Mouse (Mus musculus): ENCODE results near the gene Amer1. TPM values are rescaled to one million over a fixed set of nuclear protein-coding genes. Genes with fewer than 3 reads are reported as not detected.

The Amer1 gene
- 7.4 and 8.5 TPM in 2 replicates for polyA plus RNA-seq (2015; fragmentation: Nextera tagmentation; extraction: Ambion mirVana)

GRCm38 (mm10) chrX:95444776-95445111 lies at the start of gene Amer1:
Gene Amer1 (minus strand): TSS chrX:95444872.
- ATAC-seq: peak; percentile 96
- Histone ChIP-seq H3K27ac (ENCODE audit: low read length) (peak within 1 kb of the TSS; percentile 90), H3K9me3 (ENCODE audit: control insufficient read depth, low read length) (no peaks in the 10 kb centered on the region), H3K36me3 (ENCODE audit: control insufficient read depth, insufficient read depth, low read length) (no peaks in the 10 kb centered on the region), H3K9ac (ENCODE audit: low read depth, low read length) (peak within 1 kb of the TSS; percentile 65), H3K4me3 (ENCODE audit: low read length) (peak within 1 kb of the TSS; percentile 59), H3K4me2 (ENCODE audit: low read depth, low read length) (peak within 1 kb of the TSS; percentile 67), H3K27me3 (replicated peaks; ENCODE audit: control insufficient read depth, insufficient read depth, low read length) (no peaks in the 10 kb centered on the region), H3K4me1 (ENCODE audit: control insufficient read depth, insufficient read depth, low read length) (no peaks in the 10 kb centered on the region; the same call in 1 of the 2 replicates)
- WGBS: 15% methylated on average over 19 of the region's 19 CpGs

- ATAC-seq: no peak
- H3K9me3 ChIP-seq (ENCODE audit: control insufficient read depth, low read length): no peaks in the 10 kb centered on the region
- no peaks in the 10 kb centered on the region for H3K27me3 ChIP-seq (replicated peaks; ENCODE audit: control insufficient read depth, insufficient read depth, low read length)
- 71% methylated on average over 3 of the region's 3 CpGs for WGBS
- no peak overlapping the region for H3K9ac ChIP-seq (ENCODE audit: low read depth, low read length)
- H3K4me2 ChIP-seq (ENCODE audit: low read depth, low read length): no peak overlapping the region
- no peaks in the 10 kb centered on the region for H3K36me3 ChIP-seq (ENCODE audit: control insufficient read depth, insufficient read depth, low read length)
- H3K4me1 ChIP-seq (ENCODE audit: control insufficient read depth, insufficient read depth, low read length): no peaks in the 10 kb centered on the region
- H3K4me3 ChIP-seq (ENCODE audit: low read length): no peak overlapping the region
- H3K27ac ChIP-seq (ENCODE audit: low read length): no peak overlapping the region
Observed at GRCm38 (mm10) chrX:95457166-95457565, 12.5 kb upstream of the Amer1 start.

- Histone ChIP-seq H3K4me1 (ENCODE audit: control insufficient read depth, insufficient read depth, low read length) (no peaks in the 10 kb centered on the region; the same call in 1 of the 2 replicates), H3K4me2 (ENCODE audit: low read depth, low read length) (no peak overlapping the region), H3K27ac (ENCODE audit: low read length) (no peak overlapping the region), H3K9me3 (ENCODE audit: control insufficient read depth, low read length) (no peaks in the 10 kb centered on the region), H3K4me3 (ENCODE audit: low read length) (no peak overlapping the region), H3K27me3 (replicated peaks; ENCODE audit: control insufficient read depth, insufficient read depth, low read length) (no peaks in the 10 kb centered on the region), H3K36me3 (ENCODE audit: control insufficient read depth, insufficient read depth, low read length) (no peaks in the 10 kb centered on the region), H3K9ac (ENCODE audit: low read depth, low read length) (no peak overlapping the region)
- no peak for ATAC-seq
- 66% methylated on average over 2 of the region's 2 CpGs for WGBS
Observed at GRCm38 (mm10) chrX:95445866-95446265, 1.2 kb upstream of the Amer1 start.

- H3K27ac ChIP-seq (ENCODE audit: low read length): peak overlapping the region; percentile 84
- peak overlapping the region; percentile 59 for H3K4me3 ChIP-seq (ENCODE audit: low read length)
- ATAC-seq: peak; percentile 70
- H3K36me3 ChIP-seq (ENCODE audit: control insufficient read depth, insufficient read depth, low read length): no peaks in the 10 kb centered on the region
- no peaks in the 10 kb centered on the region; the same call in 1 of the 2 replicates for H3K4me1 ChIP-seq (ENCODE audit: control insufficient read depth, insufficient read depth, low read length)
- no peaks in the 10 kb centered on the region for H3K27me3 ChIP-seq (replicated peaks; ENCODE audit: control insufficient read depth, insufficient read depth, low read length)
- peak overlapping the region; percentile 67 for H3K4me2 ChIP-seq (ENCODE audit: low read depth, low read length)
- 27% methylated on average over 3 of the region's 3 CpGs for WGBS
- no peaks in the 10 kb centered on the region for H3K9me3 ChIP-seq (ENCODE audit: control insufficient read depth, low read length)
- H3K9ac ChIP-seq (ENCODE audit: low read depth, low read length): peak overlapping the region; percentile 37; the same call in 1 of the 2 replicates
Observed at GRCm38 (mm10) chrX:95445141-95445540, 469 bp upstream of the Amer1 start.

DNA sequence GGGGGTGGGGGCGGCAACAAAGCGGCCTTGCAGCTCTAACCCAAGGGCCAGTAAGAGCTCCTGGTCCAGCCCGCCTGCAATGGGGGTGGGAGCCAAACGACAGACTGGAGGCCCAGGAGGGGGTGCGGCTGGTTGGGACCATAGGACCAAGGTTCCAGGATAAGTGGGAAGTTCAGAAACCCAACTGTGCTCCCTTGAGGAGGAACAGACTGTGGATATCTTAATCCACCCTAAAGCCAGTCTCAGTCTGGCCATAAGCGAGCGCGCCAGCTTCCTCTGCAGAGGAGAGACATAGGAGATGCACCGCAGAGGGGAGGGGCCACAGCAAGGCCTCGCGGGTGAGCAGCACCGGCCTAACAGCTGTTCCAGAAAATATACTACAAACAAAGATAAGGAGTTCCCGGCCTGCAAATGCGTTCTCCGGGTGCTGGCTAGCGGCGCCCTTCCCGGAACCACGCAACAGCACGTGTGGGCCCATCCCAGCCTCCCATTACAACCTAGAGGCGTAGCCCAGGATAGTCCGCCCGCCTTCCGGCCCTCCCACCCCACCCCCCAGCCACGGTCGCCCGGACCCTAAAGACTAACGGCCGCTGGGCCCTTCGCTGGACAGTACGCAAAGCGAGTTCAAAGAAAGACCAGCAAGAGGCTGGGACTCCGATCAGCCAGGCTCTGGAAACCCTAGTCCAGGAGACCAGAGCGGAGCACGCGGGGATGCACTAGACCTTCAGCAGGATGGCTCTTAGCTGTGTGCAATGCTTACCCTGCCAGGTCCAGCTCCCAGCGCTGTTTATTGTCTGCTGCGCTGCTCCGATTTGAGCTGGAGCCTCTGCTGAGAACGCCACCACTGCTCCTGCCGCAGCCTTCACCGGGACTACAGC lies 535 bp downstream of the Amer1 start:
- no peaks in the 10 kb centered on the region for H3K27me3 ChIP-seq (replicated peaks; ENCODE audit: control insufficient read depth, insufficient read depth, low read length)
- H3K4me1 ChIP-seq (ENCODE audit: control insufficient read depth, insufficient read depth, low read length): no peaks in the 10 kb centered on the region; the same call in 1 of the 2 replicates
- ATAC-seq: peak; percentile 85
- no peaks in the 10 kb centered on the region for H3K9me3 ChIP-seq (ENCODE audit: control insufficient read depth, low read length)
- WGBS: 16% methylated on average over 42 of the region's 42 CpGs
- peak overlapping the region; percentile 67 for H3K4me2 ChIP-seq (ENCODE audit: low read depth, low read length)
- H3K4me3 ChIP-seq (ENCODE audit: low read length): peak overlapping the region; percentile 59
- no peaks in the 10 kb centered on the region for H3K36me3 ChIP-seq (ENCODE audit: control insufficient read depth, insufficient read depth, low read length)
- peak overlapping the region; percentile 65 for H3K9ac ChIP-seq (ENCODE audit: low read depth, low read length)
- H3K27ac ChIP-seq (ENCODE audit: low read length): peak overlapping the region; percentile 90

DNA sequence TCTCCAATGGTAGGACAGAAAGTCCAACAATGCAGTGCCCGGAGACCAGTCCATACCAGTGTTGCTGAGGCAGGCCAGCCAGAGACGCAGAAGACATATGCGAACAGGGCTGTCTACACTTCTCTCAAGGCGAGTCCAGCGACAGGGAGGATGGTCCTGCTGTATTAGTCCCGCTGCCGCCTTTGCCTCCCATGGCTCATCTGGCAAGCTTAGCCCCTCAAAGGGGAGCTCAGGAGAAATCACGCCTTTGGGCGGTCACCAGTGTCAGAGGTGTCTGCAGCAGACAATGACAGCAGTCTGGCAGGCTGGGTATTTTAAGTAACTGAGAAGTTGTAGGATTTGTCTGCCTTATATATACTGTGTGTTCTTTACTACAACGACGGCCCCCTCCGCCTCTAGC lies 1.3 kb downstream of the Amer1 start:
- ATAC-seq: no peak
- peak overlapping the region; percentile 59 for H3K4me3 ChIP-seq (ENCODE audit: low read length)
- no peaks in the 10 kb centered on the region for H3K27me3 ChIP-seq (replicated peaks; ENCODE audit: control insufficient read depth, insufficient read depth, low read length)
- peak overlapping the region; percentile 67 for H3K4me2 ChIP-seq (ENCODE audit: low read depth, low read length)
- H3K27ac ChIP-seq (ENCODE audit: low read length): peak overlapping the region; percentile 90
- 30% methylated on average over 12 of the region's 12 CpGs for WGBS
- H3K36me3 ChIP-seq (ENCODE audit: control insufficient read depth, insufficient read depth, low read length): no peaks in the 10 kb centered on the region
- no peaks in the 10 kb centered on the region for H3K9me3 ChIP-seq (ENCODE audit: control insufficient read depth, low read length)
- H3K4me1 ChIP-seq (ENCODE audit: control insufficient read depth, insufficient read depth, low read length): no peaks in the 10 kb centered on the region; the same call in 1 of the 2 replicates
- peak overlapping the region; percentile 65 for H3K9ac ChIP-seq (ENCODE audit: low read depth, low read length)

- Histone ChIP-seq H3K9me3 (ENCODE audit: control insufficient read depth, low read length) (no peaks in the 10 kb centered on the region), H3K27ac (ENCODE audit: low read length) (no peak overlapping the region), H3K36me3 (ENCODE audit: control insufficient read depth, insufficient read depth, low read length) (no peaks in the 10 kb centered on the region), H3K4me3 (ENCODE audit: low read length) (no peak overlapping the region), H3K27me3 (replicated peaks; ENCODE audit: control insufficient read depth, insufficient read depth, low read length) (no peaks in the 10 kb centered on the region), H3K9ac (ENCODE audit: low read depth, low read length) (no peak overlapping the region), H3K4me1 (ENCODE audit: control insufficient read depth, insufficient read depth, low read length) (no peaks in the 10 kb centered on the region; the same call in 1 of the 2 replicates), H3K4me2 (ENCODE audit: low read depth, low read length) (no peak overlapping the region)
- WGBS: 36% methylated on average over 1 of the region's 1 CpGs
- ATAC-seq: no peak
Observed at GRCm38 (mm10) chrX:95442261-95442660, 2.4 kb downstream of the Amer1 start.

DNA sequence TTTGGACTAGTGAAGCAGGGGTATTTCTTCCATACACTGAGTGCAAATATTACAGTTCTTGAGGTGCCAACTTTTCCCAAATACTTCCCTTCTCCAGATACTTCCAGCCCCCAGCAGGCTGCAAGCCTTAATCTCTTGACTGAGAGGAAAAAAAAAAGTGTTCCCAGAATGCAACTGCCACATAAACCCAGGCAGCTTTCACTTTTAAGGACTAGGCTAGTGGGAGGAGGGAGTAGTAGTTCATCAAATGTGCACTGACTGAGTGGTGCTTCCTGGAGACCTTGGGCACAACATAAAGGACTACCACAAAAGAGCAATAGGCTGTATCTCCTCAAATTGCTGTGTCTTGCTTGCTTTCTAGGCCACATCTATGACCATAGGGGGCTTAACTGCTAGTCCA lies 3.4 kb downstream of the Amer1 start:
- ATAC-seq: no peak
- no peak overlapping the region for H3K4me3 ChIP-seq (ENCODE audit: low read length)
- no peaks in the 10 kb centered on the region for H3K27me3 ChIP-seq (replicated peaks; ENCODE audit: control insufficient read depth, insufficient read depth, low read length)

DNA sequence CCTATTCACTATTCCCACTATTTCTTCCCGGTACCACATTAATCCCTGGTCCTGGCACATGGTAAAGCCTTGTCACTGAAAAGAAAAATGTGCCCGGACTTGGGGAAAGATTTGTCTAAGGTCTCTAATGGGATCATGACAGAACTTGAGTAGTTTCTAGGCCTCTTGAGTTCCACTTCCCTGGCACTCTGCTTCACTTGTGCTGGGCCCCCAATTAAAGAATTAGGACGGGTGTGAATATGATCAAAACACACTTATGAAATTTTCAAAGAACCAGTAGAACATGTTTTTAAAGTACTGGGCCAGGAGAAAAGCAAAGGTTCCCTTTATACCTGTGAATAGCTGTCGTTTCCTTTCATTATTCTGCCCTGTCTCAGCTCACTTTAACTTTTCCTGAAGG lies 6.2 kb downstream of the Amer1 start:
- Histone ChIP-seq H3K27ac (ENCODE audit: low read length) (no peak overlapping the region), H3K4me3 (ENCODE audit: low read length) (no peak overlapping the region), H3K9ac (ENCODE audit: low read depth, low read length) (no peak overlapping the region), H3K9me3 (ENCODE audit: control insufficient read depth, low read length) (no peaks in the 10 kb centered on the region), H3K4me1 (ENCODE audit: control insufficient read depth, insufficient read depth, low read length) (no peaks in the 10 kb centered on the region; the same call in 1 of the 2 replicates), H3K36me3 (ENCODE audit: control insufficient read depth, insufficient read depth, low read length) (no peaks in the 10 kb centered on the region), H3K27me3 (replicated peaks; ENCODE audit: control insufficient read depth, insufficient read depth, low read length) (no peaks in the 10 kb centered on the region), H3K4me2 (ENCODE audit: low read depth, low read length) (no peak overlapping the region)
- 84% methylated on average over 4 of the region's 4 CpGs for WGBS
- ATAC-seq: no peak

More for the DNA sequence above, 3.4 kb downstream of the Amer1 start:
- H3K9me3 ChIP-seq (ENCODE audit: control insufficient read depth, low read length): no peaks in the 10 kb centered on the region
- H3K4me1 ChIP-seq (ENCODE audit: control insufficient read depth, insufficient read depth, low read length): no peaks in the 10 kb centered on the region; the same call in 1 of the 2 replicates
- H3K9ac ChIP-seq (ENCODE audit: low read depth, low read length): no peak overlapping the region
- no peak overlapping the region for H3K27ac ChIP-seq (ENCODE audit: low read length)
- no peaks in the 10 kb centered on the region for H3K36me3 ChIP-seq (ENCODE audit: control insufficient read depth, insufficient read depth, low read length)
- no peak overlapping the region for H3K4me2 ChIP-seq (ENCODE audit: low read depth, low read length)
